Mouse (Mus musculus): Measurements from ENCODE around the gene Man1a.
A peak's percentile ranks its signal among the peaks of the same experiment; 100 is the strongest.

The Man1a gene

GRCm38 (mm10) chr10:54061159-54061558, 15.2 kb downstream of the Man1a start:
- no peak for DNase-seq (ENCODE audit: low spot score)

DNA sequence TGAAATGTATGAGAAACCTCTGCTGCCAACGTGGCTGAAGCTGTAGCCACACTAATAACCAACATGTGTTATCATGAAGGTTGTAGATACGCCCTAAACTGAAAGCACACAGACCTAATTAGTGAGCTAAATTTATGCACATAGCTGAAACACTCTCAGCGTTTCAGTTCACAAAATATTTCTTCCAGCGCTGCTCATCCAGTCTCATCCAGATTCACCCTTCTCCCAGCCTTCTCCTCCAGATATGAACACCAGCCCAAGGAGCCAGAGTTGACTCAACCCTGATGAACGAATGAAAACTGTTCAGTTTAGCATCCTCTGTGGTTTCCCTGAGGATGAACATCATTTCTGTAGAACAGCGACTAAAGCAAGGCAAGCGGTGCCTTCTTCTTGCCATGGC, 15.8 kb downstream of the Man1a start:
- no peak for DNase-seq (ENCODE audit: low spot score)

DNA sequence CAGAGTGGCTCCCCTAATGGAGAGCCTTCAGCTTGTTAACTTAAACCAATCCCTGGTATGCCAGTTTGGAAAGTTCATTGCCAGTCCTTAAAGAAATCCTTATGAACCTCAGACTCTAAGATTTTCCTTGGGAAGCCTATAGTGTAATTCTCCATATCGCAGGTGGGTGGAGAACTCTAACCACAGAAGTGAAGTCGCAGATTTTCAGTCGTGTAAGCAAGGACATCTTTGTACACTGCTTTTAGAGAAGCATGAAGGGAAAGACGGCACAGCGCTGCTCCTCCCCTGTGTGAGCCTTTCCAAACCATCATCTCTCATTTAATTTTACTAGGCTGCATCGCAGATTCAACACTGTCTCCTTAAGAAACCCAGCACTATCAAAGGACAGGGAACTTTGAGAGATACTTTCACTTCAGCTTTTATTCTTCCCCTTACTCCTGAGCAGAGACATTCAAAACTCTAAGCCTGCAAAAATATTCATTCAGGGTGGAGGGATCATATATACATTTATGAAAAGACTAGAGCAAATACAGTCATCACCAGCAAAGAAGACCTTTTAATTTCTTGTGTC, 16.6 kb downstream of the Man1a start:
- no peak for DNase-seq (ENCODE audit: low spot score)

DNA sequence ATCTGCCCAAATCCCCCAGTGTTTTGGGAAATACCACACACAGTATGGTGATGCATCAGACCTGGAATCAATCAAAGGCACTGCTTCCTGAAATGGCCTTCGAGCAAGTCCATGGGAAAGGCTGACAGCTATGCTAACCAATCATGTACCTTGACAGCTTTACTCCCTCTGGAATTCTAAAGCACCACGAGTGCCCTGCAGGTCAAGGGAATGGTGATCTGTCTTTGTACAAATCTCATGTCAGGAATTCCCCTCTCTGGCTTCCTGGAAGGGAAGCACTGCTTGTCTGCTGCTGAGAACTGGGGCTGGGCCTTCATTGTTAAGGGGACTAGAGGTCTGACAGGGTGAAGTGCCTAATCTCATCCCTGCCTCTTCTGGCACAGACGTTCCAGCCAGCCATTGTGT, 17.3 kb downstream of the Man1a start:
- DNase-seq (ENCODE audit: low spot score), result no peak

DNA sequence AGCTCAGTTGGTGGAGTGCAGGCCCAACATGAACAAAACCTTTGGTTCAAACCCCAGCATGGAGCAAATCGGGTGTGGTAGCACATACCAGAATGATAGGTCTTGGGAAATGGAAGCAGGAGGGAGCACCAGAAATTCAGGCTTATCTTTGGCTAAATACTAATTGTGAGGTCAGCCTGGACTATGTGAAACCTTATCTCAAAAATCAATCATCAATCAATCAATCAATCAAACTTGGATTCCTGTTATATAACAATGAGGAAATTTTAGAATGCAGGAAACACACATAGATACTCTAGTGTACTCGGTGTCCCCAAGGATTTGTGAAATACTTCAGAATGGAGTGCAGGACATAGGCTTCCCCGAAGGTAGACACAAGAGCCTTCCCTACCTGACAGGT, 17.8 kb downstream of the Man1a start:
- no peak for DNase-seq (ENCODE audit: low spot score)

DNA sequence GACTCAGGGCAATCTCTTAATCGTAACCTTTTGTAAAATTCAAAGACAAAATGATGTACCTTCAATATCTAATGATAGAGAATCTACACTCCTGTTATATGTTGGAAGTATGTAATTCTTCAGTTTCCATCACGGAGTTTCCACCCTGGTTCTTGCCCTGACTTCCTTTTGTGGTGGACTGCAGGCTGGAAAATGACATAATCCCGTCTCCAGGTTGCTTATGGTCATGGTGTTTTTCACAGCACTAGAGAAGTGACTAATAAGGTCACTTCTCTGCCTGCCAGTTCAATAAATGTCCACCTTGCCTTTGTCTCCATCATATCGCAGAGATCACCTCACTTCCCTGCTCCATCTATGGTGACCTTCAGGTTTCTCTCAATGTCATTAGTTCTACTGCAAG, 22.2 kb downstream of the Man1a start:
- no peak for DNase-seq (ENCODE audit: low spot score)

GRCm38 (mm10) chr10:54047885-54048284, 28.5 kb downstream of the Man1a start:
- DNase-seq (ENCODE audit: low spot score), result no peak

- DNase-seq (ENCODE audit: low spot score), result no peak
These were observed 33.1 kb downstream of the Man1a start for GRCm38 (mm10) chr10:54043358-54043757.

DNA sequence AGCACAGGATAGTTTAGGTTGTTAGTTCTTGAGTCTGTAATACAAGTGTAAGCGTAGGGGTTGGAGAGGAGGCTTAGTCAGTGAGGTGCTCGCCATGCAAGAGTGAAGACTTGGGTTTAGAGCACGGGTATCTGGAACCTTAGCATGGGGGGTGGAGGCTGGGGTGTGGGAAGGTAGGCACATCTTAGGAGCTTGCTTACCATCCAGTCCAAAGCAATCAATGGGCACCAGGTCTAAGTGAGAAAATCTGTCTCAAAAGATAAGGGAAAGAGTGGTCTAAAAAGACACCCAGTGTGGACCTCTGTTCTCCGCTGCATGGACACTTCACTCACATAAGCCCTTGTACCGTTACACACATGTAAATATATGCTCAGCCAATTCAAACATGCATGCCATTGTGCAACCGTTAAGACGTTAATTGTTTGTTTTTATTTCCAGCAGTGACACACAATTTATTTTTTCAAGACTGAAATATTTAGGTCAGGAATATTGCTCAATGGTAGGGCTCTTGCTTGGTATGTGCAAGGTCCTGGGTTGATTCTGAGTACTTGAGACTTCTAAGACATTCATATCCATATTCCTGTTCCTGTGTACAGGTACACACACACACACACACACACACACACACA, 34.1 kb downstream of the Man1a start:
- no peak for DNase-seq (ENCODE audit: low spot score)

DNA sequence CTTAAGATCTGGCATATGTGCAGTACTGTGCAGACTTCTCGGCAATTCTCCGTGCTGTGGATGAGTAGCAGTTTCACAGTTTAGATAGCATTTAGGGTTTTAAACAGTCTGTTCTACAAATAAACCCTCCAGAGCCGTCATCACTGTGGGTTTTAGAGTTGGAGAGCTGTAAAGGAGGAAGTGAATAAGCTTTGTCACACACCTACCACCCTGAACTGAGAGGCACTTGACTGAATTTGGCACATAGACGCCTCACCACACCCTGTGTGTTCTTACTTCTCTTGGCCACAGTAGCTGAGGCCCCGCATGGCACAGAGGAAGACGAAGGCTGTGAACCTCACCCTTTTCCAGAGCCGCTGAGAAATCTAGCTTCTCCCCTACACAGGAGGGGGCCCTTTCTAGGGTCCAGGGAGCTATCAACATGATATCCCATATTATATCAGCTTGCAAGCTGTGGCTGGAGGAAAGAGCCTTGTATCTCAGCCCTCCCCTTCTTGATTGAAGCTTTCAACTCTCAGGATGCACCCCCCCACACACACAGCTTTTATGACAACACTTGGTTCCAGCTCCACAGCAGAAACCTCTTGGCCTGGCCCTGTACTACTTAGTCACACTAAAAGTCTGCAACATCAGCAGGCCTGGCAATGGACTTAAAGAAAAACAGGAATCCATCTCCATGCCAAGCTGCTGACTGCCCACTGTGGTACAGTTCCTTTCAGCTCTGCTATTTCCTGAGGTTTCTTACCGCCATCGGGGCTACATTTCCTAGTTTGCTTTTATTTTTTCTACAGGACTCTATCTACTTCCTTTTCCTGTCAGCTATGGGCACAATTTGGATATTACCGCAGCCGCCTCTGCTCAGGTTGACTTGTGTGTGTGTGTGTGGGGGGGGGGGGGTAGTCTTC, 35.9 kb downstream of the Man1a start:
- DNase-seq (ENCODE audit: low spot score), result no peak

DNA sequence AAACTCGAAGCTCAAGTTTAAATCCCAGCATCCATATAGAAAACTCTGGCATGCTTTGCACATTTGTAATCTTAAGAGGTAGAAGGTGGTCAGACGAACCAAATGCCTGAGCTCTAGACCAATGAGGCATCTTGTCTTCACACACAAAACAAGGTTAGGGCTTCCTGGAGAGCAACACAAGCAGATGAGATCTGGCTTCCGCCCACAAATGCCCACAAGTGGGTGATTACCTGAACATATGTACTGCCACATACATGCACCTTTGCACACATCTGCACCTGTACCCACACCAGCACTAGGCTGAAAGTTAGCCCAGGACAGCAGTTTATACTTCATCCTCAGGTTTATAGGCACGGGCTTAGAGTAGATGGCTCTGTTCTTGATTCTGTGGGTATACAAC, 36.7 kb downstream of the Man1a start:
- no peak for DNase-seq (ENCODE audit: low spot score)

DNA sequence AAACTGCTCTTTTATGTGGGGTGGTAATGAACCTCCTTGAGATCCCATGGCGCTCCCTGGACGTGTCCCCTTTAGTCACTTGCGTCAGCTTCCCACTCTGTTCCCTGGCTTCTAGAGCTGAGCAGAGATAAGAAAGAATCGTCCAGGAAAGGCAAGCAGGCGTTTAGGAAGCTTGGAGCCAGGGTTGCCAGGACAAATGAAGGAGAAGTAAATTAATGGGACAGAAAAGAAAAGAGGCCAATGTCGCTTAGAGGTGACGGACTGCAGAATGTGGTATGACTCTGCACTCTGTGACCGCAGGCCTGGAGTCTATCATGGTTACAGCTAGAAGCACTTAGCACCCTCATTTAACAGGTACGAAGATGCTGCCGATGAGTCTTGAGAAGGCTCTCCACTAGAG, 37.7 kb downstream of the Man1a start:
- DNase-seq (ENCODE audit: low spot score), result no peak

DNA sequence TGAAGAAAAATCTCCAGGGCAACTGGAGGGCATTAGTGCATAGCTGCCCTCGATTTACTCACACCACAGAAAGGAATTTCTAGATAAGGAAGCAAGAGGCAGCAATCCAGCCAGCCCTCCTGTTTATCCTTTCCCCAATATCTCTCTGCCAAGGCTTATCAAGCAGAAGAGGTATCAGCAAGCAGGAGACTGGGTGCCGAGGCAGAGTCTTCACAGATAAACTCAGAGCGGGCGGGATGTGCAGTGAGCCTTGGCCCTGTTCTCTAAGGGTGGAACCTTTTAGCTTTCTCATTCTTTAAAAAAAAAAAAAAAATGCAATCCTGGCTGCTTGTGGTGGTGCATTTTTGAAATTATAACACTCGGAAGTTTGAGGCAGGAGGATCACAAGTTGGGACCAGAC, 38.2 kb downstream of the Man1a start:
- DNase-seq (ENCODE audit: low spot score), result peak; percentile 50

DNA sequence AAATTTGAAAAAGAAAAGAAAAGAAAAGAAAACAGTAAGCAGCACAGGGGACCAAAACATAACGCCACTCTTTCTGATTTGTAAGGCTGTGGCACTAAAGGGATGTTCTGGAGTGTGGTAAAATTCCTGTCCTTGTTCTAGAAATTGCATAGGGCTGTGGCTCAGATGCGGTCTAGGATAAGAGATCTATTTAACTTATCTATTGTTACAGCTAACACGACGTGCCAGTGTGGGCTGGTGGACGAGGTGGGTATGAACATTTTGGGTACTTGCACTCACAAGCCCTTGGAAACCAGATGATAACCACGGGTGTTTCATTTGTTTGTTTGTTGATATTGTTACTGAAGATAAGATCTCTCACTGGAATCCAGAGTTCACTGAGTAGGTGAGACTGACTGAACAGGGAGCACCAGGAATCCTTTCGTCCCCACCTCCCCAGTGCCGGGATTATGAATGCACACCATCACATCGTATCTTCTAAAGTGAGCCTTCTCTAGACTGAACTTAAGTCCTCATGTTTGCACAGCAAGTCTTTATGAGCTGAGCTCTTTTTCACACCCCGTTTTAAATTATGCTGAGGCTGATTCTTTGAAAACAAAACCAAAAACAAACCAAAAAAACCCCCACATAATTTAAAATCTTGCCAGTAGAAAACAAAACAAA, 38.9 kb downstream of the Man1a start:
- no peak for DNase-seq (ENCODE audit: low spot score)

DNA sequence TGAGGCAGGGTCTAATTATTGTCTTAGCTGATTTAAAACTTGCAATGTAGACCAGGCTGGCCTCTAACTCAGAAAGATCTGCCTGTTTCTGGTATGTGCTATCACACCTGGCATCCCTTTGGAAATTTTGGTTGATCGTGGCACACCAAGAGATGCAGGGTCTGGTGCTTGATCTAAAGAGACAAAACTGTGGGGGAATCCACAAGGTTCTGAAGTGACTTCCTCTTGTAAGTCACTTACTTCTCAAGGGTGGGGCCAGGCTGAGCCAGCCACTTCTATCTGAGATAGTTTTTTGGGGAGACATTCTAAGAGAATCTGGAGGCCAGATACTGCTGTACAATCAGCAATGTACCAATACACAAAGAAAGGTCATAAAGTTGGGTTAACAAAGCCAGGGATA, 40.8 kb downstream of the Man1a start:
- no peak for DNase-seq (ENCODE audit: low spot score)

- DNase-seq (ENCODE audit: low spot score), result no peak
These were observed 41.6 kb downstream of the Man1a start for GRCm38 (mm10) chr10:54034779-54035178.

DNA sequence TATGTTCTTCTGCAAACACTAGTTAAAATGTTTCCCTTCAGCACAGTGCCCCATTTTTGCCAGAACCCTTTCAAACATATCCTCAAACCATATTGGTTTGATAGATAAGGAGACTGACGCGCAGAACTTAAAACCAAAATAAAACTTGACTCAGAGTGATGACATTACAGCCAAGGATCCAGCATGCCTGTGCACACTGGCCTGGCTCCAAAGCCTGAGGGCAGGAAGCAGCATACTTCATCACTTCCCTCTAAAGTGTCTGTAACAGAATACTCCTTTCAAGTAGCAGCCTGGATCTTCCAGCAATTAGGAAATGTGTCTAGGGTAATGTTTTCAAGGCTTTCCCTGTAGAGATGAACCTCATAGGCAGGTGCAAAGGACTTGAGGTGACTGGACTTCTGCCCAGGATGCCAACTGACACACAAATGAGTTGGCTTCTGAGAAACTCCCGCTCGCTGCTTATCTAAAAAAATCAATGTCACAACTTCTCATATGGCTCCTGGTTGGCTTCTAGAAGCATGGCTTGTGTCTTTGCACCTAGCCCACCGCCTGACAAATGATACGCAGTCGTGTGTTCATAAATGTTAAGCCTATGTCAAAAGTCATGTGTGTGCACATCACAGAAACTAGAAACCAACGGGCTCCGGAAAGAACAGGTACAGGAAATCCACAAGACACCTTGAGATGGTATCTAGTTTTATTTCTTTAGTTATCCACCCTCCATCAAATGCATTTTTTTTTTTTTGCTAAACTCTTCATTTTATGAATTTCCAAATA, 43.9 kb downstream of the Man1a start:
- no peak for DNase-seq (ENCODE audit: low spot score)

- no peak for DNase-seq (ENCODE audit: low spot score)
These were observed 47.5 kb downstream of the Man1a start for GRCm38 (mm10) chr10:54028866-54029265.

DNA sequence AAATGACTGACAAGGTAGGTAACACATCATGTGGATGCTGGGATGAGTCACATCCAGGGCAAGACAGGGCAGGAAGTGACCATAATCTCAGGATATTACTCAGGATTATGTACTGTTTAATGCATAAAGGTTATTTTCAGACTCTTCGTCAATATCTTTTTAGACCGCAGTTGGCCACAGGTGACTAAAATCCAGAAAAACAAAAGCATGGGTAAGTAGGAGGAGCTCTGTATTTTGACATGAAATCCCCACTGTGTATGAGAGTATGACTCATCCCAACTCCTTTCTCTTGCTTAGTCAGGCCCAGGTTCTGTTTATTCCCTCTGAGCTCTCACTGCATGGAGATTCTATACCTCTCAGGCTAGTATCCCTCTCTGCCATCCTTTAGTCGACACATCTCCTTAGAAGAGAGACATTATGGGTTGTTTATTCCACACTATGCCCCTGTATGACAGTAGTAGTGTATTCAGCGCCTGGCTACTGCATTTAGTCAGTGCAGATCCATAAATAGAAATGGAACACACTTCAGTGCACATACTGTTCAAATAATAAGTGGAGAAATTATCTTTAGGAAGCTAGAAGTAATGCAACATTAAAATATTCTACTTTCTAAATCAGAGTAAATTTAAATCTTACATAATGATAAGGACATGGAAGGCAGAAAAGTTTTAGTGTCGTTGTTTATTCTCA, 49.5 kb downstream of the Man1a start:
- DNase-seq (ENCODE audit: low spot score), result no peak

GRCm38 (mm10) chr10:54026101-54026500, 50.3 kb downstream of the Man1a start:
- DNase-seq (ENCODE audit: low spot score), result no peak

DNA sequence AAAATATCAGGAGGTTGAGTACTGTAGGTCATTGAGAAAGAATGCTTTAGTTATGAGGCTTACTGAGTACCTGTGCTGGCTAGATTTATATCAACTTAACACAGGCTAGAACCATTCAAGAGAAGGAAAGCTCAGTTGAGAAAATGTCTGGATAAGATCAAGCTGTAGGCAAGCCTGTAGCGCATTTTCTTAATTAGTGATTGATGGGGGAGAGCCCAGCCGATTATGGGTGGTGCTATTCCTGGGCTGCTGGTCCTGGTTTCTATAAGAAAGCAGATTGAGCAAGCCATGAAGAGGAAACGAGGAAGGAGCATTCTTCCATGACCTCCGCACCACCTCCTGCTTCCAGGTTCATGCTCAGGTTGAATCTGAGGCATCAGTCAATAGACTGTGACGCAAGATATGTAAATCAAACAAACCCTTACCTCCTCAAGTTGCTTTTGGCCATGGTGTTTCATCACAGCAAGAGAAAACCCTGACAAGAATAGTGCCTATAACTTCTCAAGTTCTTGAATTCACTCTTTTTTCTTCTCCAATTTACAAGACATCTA, 58.4 kb downstream of the Man1a start:
- DNase-seq (ENCODE audit: low spot score), result no peak

Measured in ovary, adult 18-20 months (tissue).